Mouse (Mus musculus): ENCODE measurements around the gene Adamts2.

- TF ChIP-seq CTCF (IDR thresholded peaks at IDR 0.05; ENCODE audit: low read depth) = no peak
- no peak for TF ChIP-seq EP300 (IDR thresholded peaks at IDR 0.05; ENCODE audit: low read depth)
These were observed 36.2 kb upstream of the Adamts2 start for GRCm38 (mm10) chr11:50565466-50566211.

Measured in heart, postnatal 0 days (tissue).